ENCODE assay signal across 8 mouse cellular contexts in the genomic region with DNA sequence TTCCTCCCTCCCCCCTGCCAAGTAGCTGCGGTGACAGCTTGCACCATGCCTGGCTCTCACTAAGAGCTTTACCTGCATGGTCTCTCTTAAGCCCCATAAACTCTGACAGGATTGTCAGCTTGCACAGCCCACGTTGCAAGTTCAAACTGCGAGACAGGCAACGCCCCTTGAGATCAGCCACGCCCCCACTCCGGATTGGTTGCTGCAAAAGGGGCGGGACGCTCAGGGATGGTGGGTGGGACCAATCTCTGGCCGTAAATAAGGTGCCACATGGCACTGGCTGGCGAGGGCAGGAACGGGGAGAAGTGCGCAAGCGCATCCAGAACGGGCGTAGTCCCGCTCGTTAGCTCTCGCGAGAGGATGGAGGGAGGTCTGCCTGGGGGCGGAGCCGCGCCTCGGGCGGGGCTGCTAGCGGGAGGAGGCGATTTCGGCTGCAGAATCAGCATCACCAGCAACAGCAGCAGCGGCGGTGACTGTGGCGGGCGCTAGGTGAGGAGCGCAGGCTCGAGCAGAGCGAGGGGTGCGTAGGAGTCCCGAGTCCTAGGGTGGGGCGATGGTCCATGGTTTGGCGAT. TPM values are rescaled to one million over a fixed set of nuclear protein-coding genes. Genes with fewer than 3 reads are reported as not detected.
A peak's percentile ranks its signal among the peaks of the same experiment; 100 is the strongest.
DNase-seq lines count a peak whose midpoint lies in the region; ATAC-seq lines count a peak whose summit lies in the region.

A gene (plus strand): TSS at position 343 of the 573 bp plus-strand sequence.

- peaks cover 49% of the 10 kb centered on the region for H3K79me2 ChIP-seq in macrophage (ENCODE audit: inconsistent target)

- H3K4me3 ChIP-seq in hindbrain, embryonic 16.5 days (ENCODE audit: low read length): peak within 1 kb of the TSS; percentile 74
- peak within 1 kb of the TSS; percentile 94 for H3K4me3 ChIP-seq in macrophage (ENCODE audit: inconsistent target)

- WGBS in hindbrain, embryonic 16.5 days: under 1% methylated on average over 38 of the region's 38 CpGs
- 1% methylated on average over 38 of the region's 38 CpGs for WGBS in macrophage (ENCODE audit: missing documents)

- peak; percentile 97 for DNase-seq in WW6 (ENCODE audit: low read depth, low spot score)
- DNase-seq in cerebellum, postnatal 4 days (ENCODE audit: low spot score in 2 of 2): peak; percentile 96 to 99
- peak; percentile 100 for DNase-seq in gastrocnemius, adult 18-20 months (ENCODE audit: low spot score)
- DNase-seq in left cerebral cortex, adult 18-20 months (ENCODE audit: low spot score in 2 of 2): peak; percentile 98 to 99
- DNase-seq in right cerebral cortex, adult 18-20 months: peak; percentile 99
- peak; percentile 98 for DNase-seq in urinary bladder, postnatal 10 days (ENCODE audit: low spot score)

- H3K4me1 ChIP-seq in hindbrain, embryonic 16.5 days (ENCODE audit: control insufficient read depth, insufficient read depth, low read depth, low read length): peaks cover 34% of the 10 kb centered on the region

- H3K36me3 ChIP-seq in hindbrain, embryonic 16.5 days (ENCODE audit: control insufficient read depth, insufficient read depth, low read length): no peaks in the 10 kb centered on the region
- H3K36me3 ChIP-seq in macrophage (ENCODE audit: inconsistent target): no peaks in the 10 kb centered on the region

- peak within 1 kb of the TSS; percentile 83 for H3K27ac ChIP-seq in hindbrain, embryonic 16.5 days (ENCODE audit: low read depth, low read length)
- H3K27ac ChIP-seq in macrophage: peak within 1 kb of the TSS; percentile 82

- no peaks in the 10 kb centered on the region for H3K9me3 ChIP-seq in hindbrain, embryonic 16.5 days (ENCODE audit: control insufficient read depth, low read length)

- H3K4me2 ChIP-seq in hindbrain, embryonic 16.5 days (ENCODE audit: low read length): peak within 1 kb of the TSS; percentile 75

- peaks cover 2% of the 10 kb centered on the region; the same call in 1 of the 2 replicates for H3K27me3 ChIP-seq in hindbrain, embryonic 16.5 days (replicated peaks; ENCODE audit: control insufficient read depth, insufficient read depth, low read length)

- H3K9ac ChIP-seq in hindbrain, embryonic 16.5 days (ENCODE audit: low read depth, low read length): peak within 1 kb of the TSS; percentile 81

- peak; percentile 97 for ATAC-seq in hindbrain, embryonic 16.5 days

RNA-seq across cellular contexts. Expression of the gene that starts here (rescaled TPM):
- total RNA-seq in gastrocnemius, adult 18-20 months (2021): 1 to 10 TPM; 4.2 to 5.0 TPM
- polyA plus RNA-seq in hindbrain, embryonic 16.5 days (2015; fragmentation: Nextera tagmentation; extraction: Ambion mirVana): 27.6 and 30.3 TPM in 2 replicates
- 10 to 100 TPM; 16.2 to 17.4 TPM for total RNA-seq in left cerebral cortex, adult 18-20 months (2021)
- 10 to 100 TPM in 4 of 26 experiments, 1 to 10 TPM in 19, under 1 TPM in 3; 0.80 to 13.9 (median 2.9) TPM for total RNA-seq in macrophage (2018; cell fraction: chromatin; rRNA removed)
- total RNA-seq in macrophage (2018; cell fraction: cytosol; rRNA removed): 10 to 100 TPM; 19.1 to 54.3 (median 38.6) TPM
- total RNA-seq in macrophage (2018; cell fraction: nucleus; rRNA removed): 10 to 100 TPM in 24 of 26 experiments, 1 to 10 TPM in 2; 3.1 to 38.2 (median 20.4) TPM
- 34.3 to 56.4 TPM (median 38.4 TPM) in 3 replicates for polyA plus RNA-seq in macrophage (2018)

Comparison
In these comparisons a context has a peak if more than half of its experiments do, and no peak if none do; other contexts are left out.
1. Peak in every context shown above with its lines: DNase-seq, ATAC-seq, H3K4me3 ChIP-seq and H3K27ac ChIP-seq.